Mouse (Mus musculus): ENCODE data around the gene Cebpa. TPM values are rescaled to one million over a fixed set of nuclear protein-coding genes. Genes with fewer than 3 reads are reported as not detected.

Cebpa gene
- total and polyA plus RNA-seq, 2 experiments: 177 to 349 TPM

GRCm38 (mm10) chr7:35149616-35150433 is 30.7 kb downstream of the Cebpa start:
- peak; percentile 97 for DNase-seq (ENCODE audit: extremely low read depth, low read depth, low spot score)
- TF ChIP-seq POLR2A (IDR thresholded peaks at IDR 0.05; ENCODE audit: extremely low read depth, insufficient read depth, low read length) (peak; percentile 32; the same call in 1 of the 2 replicates), CTCF (IDR thresholded peaks at IDR 0.05; ENCODE audit: low read depth, low read length) (no peak)

DNA sequence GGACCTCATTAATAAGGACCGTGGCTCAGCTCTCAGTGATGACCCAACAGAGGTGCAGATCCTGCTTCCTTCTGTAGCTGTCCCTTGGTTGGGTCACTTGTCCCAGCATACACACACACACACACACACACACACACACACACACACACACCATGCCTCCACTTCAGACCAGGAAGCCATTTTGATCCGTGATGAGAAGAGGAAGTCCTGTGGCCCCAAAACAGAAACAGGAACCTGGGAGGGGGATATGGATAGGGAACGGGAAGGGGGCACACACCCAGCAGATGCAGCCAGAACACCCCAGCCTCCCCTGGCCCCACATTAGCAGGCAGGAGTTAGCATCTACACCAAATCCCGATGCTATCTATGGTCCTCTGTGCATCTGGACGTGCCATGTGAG is 31.8 kb downstream of the Cebpa start:
- H3K9ac ChIP-seq (ENCODE audit: low read depth, low read length): no peak overlapping the region
- H3K79me2 ChIP-seq (ENCODE audit: control insufficient read depth, insufficient read depth, low read length): no peaks in the 10 kb centered on the region
- H3K4me3 ChIP-seq (ENCODE audit: insufficient read depth, low read depth, low read length): no peak overlapping the region
- 83% methylated on average over 5 of the region's 5 CpGs for WGBS
- no peak for DNase-seq (ENCODE audit: extremely low read depth, low read depth, low spot score)
- peaks cover 43% of the 10 kb centered on the region for H3K4me1 ChIP-seq (ENCODE audit: control insufficient read depth, insufficient read depth, low read length)
- H3K36me3 ChIP-seq (ENCODE audit: control insufficient read depth, insufficient read depth, low read length): no peaks in the 10 kb centered on the region
- no peaks in the 10 kb centered on the region for H3K27me3 ChIP-seq (ENCODE audit: control insufficient read depth, insufficient read depth, low read length)
- H3K27ac ChIP-seq (replicated peaks; ENCODE audit: insufficient read depth, low read depth, low read length): peak overlapping the region; percentile 72
- TF ChIP-seq CTCF (IDR thresholded peaks at IDR 0.05; ENCODE audit: low read depth, low read length) (no peak), POLR2A (IDR thresholded peaks at IDR 0.05; ENCODE audit: extremely low read depth, insufficient read depth, low read length) (no peak)

More at GRCm38 (mm10) chr7:35149616-35150433, 30.7 kb downstream of the Cebpa start:
- Histone ChIP-seq H3K36me3 (ENCODE audit: control insufficient read depth, insufficient read depth, low read length) (no peaks in the 10 kb centered on the region), H3K27ac (replicated peaks; ENCODE audit: insufficient read depth, low read depth, low read length) (peak overlapping the region; percentile 96), H3K9ac (ENCODE audit: low read depth, low read length) (peak overlapping the region; percentile 54), H3K4me3 (ENCODE audit: insufficient read depth, low read depth, low read length) (no peak overlapping the region), H3K79me2 (ENCODE audit: control insufficient read depth, insufficient read depth, low read length) (no peaks in the 10 kb centered on the region), H3K4me1 (ENCODE audit: control insufficient read depth, insufficient read depth, low read length) (peaks cover 53% of the 10 kb centered on the region), H3K27me3 (ENCODE audit: control insufficient read depth, insufficient read depth, low read length) (no peaks in the 10 kb centered on the region)
- WGBS: 22% methylated on average over 15 of the region's 15 CpGs

DNA sequence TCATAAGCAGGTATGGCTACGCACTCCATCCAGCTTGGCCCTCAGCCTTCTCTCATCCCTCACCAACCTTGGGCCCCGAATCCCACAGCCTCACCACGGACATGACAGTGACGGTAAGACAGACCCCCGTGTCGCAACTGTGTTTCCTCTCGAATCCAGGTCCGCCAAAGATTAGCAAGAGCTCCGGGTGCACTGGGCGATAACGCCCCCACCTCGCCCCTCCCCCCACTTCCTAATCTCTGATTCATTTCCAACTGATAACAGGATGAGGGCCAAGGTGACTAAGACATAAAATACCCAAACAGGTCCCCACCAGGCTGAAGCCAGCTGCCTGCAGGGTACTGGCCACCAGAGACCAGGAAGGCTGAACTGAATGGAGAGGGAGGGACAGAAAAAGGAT is 35.4 kb downstream of the Cebpa start:
- no peak overlapping the region for H3K27ac ChIP-seq (replicated peaks; ENCODE audit: insufficient read depth, low read depth, low read length)
- no peak overlapping the region for H3K9ac ChIP-seq (ENCODE audit: low read depth, low read length)
- no peak for DNase-seq (ENCODE audit: extremely low read depth, low read depth, low spot score)
- no peaks in the 10 kb centered on the region for H3K79me2 ChIP-seq (ENCODE audit: control insufficient read depth, insufficient read depth, low read length)
- no peaks in the 10 kb centered on the region for H3K36me3 ChIP-seq (ENCODE audit: control insufficient read depth, insufficient read depth, low read length)
- H3K27me3 ChIP-seq (ENCODE audit: control insufficient read depth, insufficient read depth, low read length): no peaks in the 10 kb centered on the region
- 59% methylated on average over 12 of the region's 12 CpGs for WGBS
- no peak overlapping the region for H3K4me3 ChIP-seq (ENCODE audit: insufficient read depth, low read depth, low read length)
- TF ChIP-seq CTCF (IDR thresholded peaks at IDR 0.05; ENCODE audit: low read depth, low read length) (no peak), POLR2A (IDR thresholded peaks at IDR 0.05; ENCODE audit: extremely low read depth, insufficient read depth, low read length) (no peak)
- H3K4me1 ChIP-seq (ENCODE audit: control insufficient read depth, insufficient read depth, low read length): peaks cover 12% of the 10 kb centered on the region

GRCm38 (mm10) chr7:35156561-35157477 is 37.7 kb downstream of the Cebpa start:
- no peak for TF ChIP-seq POLR2A (IDR thresholded peaks at IDR 0.05; ENCODE audit: extremely low read depth, insufficient read depth, low read length)
- no peak for TF ChIP-seq CTCF (IDR thresholded peaks at IDR 0.05; ENCODE audit: low read depth, low read length)
- no peaks in the 10 kb centered on the region for H3K79me2 ChIP-seq (ENCODE audit: control insufficient read depth, insufficient read depth, low read length)
- H3K9ac ChIP-seq (ENCODE audit: low read depth, low read length): no peak overlapping the region
- H3K36me3 ChIP-seq (ENCODE audit: control insufficient read depth, insufficient read depth, low read length): no peaks in the 10 kb centered on the region
- H3K4me3 ChIP-seq (ENCODE audit: insufficient read depth, low read depth, low read length): no peak overlapping the region
- no peak overlapping the region for H3K27ac ChIP-seq (replicated peaks; ENCODE audit: insufficient read depth, low read depth, low read length)
- no peaks in the 10 kb centered on the region for H3K27me3 ChIP-seq (ENCODE audit: control insufficient read depth, insufficient read depth, low read length)
- WGBS: 84% methylated on average over 16 of the region's 16 CpGs
- no peak for DNase-seq (ENCODE audit: extremely low read depth, low read depth, low spot score)
- H3K4me1 ChIP-seq (ENCODE audit: control insufficient read depth, insufficient read depth, low read length): 0 out of 2 replicates have a peak, but pooled peaks cover 2% of the 10 kb centered on the region

GRCm38 (mm10) chr7:35157512-35157911 is 38.4 kb downstream of the Cebpa start:
- Histone ChIP-seq H3K4me3 (ENCODE audit: insufficient read depth, low read depth, low read length) (no peak overlapping the region), H3K27me3 (ENCODE audit: control insufficient read depth, insufficient read depth, low read length) (no peaks in the 10 kb centered on the region), H3K4me1 (ENCODE audit: control insufficient read depth, insufficient read depth, low read length) (0 out of 2 replicates have a peak, but pooled peaks cover 2% of the 10 kb centered on the region), H3K9ac (ENCODE audit: low read depth, low read length) (no peak overlapping the region), H3K79me2 (ENCODE audit: control insufficient read depth, insufficient read depth, low read length) (no peaks in the 10 kb centered on the region), H3K36me3 (ENCODE audit: control insufficient read depth, insufficient read depth, low read length) (no peaks in the 10 kb centered on the region), H3K27ac (replicated peaks; ENCODE audit: insufficient read depth, low read depth, low read length) (no peak overlapping the region)
- TF ChIP-seq POLR2A (IDR thresholded peaks at IDR 0.05; ENCODE audit: extremely low read depth, insufficient read depth, low read length) (no peak), CTCF (IDR thresholded peaks at IDR 0.05; ENCODE audit: low read depth, low read length) (no peak)
- no peak for DNase-seq (ENCODE audit: extremely low read depth, low read depth, low spot score)
- WGBS: 69% methylated on average over 3 of the region's 3 CpGs

All from liver, adult 2 months (tissue).